Mouse (Mus musculus) MEL (cell line): ENCODE results near the gene Gm9817. TPM values are rescaled to one million over a fixed set of nuclear protein-coding genes. Genes with fewer than 3 reads are reported as not detected.
A peak's percentile ranks its signal among the peaks of the same experiment; 100 is the strongest.
"Not testable (repeated sequence)": the region's sequence is repeated elsewhere in the genome, so short reads cannot be mapped to it uniquely, and the experiment has no call there.

ENCODE experiments used
- DNase-seq: peaks from one replicate; pipeline ENCODE4 v3.0.0; 2011; ENCODE audit warnings: low read depth, low spot score
- H3K27ac ChIP-seq: 2 replicates; pipeline ENCODE4 v1.5.1; 2012; ENCODE audit warnings: low read depth, mild to moderate bottlenecking, control low read depth, low read length, moderate library complexity; ENCODE audit not compliant: control insufficient read depth
- H3K27me3 ChIP-seq, 2 experiments: fragments of 150-350 bp in 1 of 2; sonication (generic) in 1 of 2; 2 replicates each; pipeline ENCODE4 v1.6.1; 2012; ENCODE audit warnings: low read length in 2 of 2, mild to moderate bottlenecking in 2 of 2, improper control_type of control experiment in 1 of 2, moderate library complexity in 1 of 2; ENCODE audit not compliant: insufficient read depth in 2 of 2, control insufficient read depth in 1 of 2
- H3K36me3 ChIP-seq, 2 experiments: 2 replicates each; pipeline ENCODE4 v1.6.1; 2012 to 2014; ENCODE audit warnings: low read length in 2 of 2, improper control_type of control experiment in 1 of 2, inconsistent platforms in 1 of 2, mild to moderate bottlenecking in 1 of 2; ENCODE audit not compliant: insufficient read depth in 2 of 2, control insufficient read depth in 1 of 2
- H3K4me1 ChIP-seq, 2 experiments: fragments of 150-350 bp in 1 of 2; sonication (generic) in 1 of 2; 2 replicates each; pipeline ENCODE4 v1.6.1; 2012; ENCODE audit warnings: low read length in 2 of 2, improper control_type of control experiment in 1 of 2, mild to moderate bottlenecking in 1 of 2; ENCODE audit not compliant: insufficient read depth in 2 of 2, control insufficient read depth in 1 of 2
- H3K4me3 ChIP-seq, 2 experiments: fragments of 150-350 bp in 1 of 2; sonication (generic) in 1 of 2; 2 replicates each; pipeline ENCODE4 v1.5.1; 2012; ENCODE audit warnings: low read depth in 2 of 2, low read length in 2 of 2, mild to moderate bottlenecking in 2 of 2, moderate library complexity in 2 of 2, control low read depth in 1 of 2, improper control_type of control experiment in 1 of 2; ENCODE audit not compliant: control insufficient read depth in 1 of 2, insufficient read depth in 1 of 2
- H3K79me2 ChIP-seq: 2 replicates; pipeline ENCODE4 v1.6.1; 2012; ENCODE audit warnings: mild to moderate bottlenecking, low read length, moderate library complexity; ENCODE audit not compliant: control insufficient read depth, poor library complexity, insufficient read depth
- H3K9ac ChIP-seq: 2 replicates; pipeline ENCODE4 v1.6.1; 2012; ENCODE audit warnings: low read depth, mild to moderate bottlenecking, control low read depth, low read length, moderate library complexity; ENCODE audit not compliant: control insufficient read depth, poor library complexity, severe bottlenecking
- H3K9me3 ChIP-seq: fragments of 150-350 bp; sonication (generic); replicated peaks from 2 replicates; pipeline ENCODE4 v1.6.1; 2012; ENCODE audit warnings: mild to moderate bottlenecking, low read length, improper control_type of control experiment, moderate library complexity; ENCODE audit not compliant: insufficient read depth
- CHD1 ChIP-seq: IDR thresholded peaks from 2 replicates; pipeline ENCODE4 v1.6.1; 2012; ENCODE audit warnings: low read depth, mild to moderate bottlenecking, inconsistent platforms, low read length, improper control_type of control experiment
- CTCF ChIP-seq, 3 experiments: IDR thresholded peaks in 2 of 3; conservative IDR thresholded peaks in 1 of 3; 2 replicates each; pipeline ENCODE4 v1.5.1; 2011 to 2012; ENCODE audit warnings: low read length in 3 of 3, low read depth in 2 of 3, mild to moderate bottlenecking in 2 of 3, improper control_type of control experiment in 1 of 3, inconsistent platforms in 1 of 3, mixed read lengths in 1 of 3, moderate library complexity in 1 of 3; ENCODE audit not compliant: control insufficient read depth in 1 of 3, insufficient read depth in 1 of 3, poor library complexity in 1 of 3, severe bottlenecking in 1 of 3
- E2F4 ChIP-seq: IDR thresholded peaks from 2 replicates; pipeline ENCODE4 v1.6.1; 2011; ENCODE audit warnings: low read depth, low read length, improper control_type of control experiment, borderline replicate concordance
- ELF1 ChIP-seq: IDR thresholded peaks from 2 replicates; pipeline ENCODE4 v1.6.1; 2014; ENCODE audit warnings: low read depth, mild to moderate bottlenecking, inconsistent platforms, low read length, improper control_type of control experiment, moderate library complexity
- EP300 ChIP-seq, 2 experiments: IDR thresholded peaks; 2 replicates each; pipeline ENCODE4 v1.6.1; 2011; ENCODE audit warnings: improper control_type of control experiment in 2 of 2, low read length in 2 of 2, low read depth in 1 of 2, mild to moderate bottlenecking in 1 of 2
- ETS1 ChIP-seq: IDR thresholded peaks from 2 replicates; pipeline ENCODE4 v1.6.1; 2012; ENCODE audit warnings: low read depth, mild to moderate bottlenecking, inconsistent platforms, low read length, improper control_type of control experiment, moderate library complexity
- GABPA ChIP-seq: IDR thresholded peaks from 2 replicates; pipeline ENCODE4 v1.6.1; 2012; ENCODE audit warnings: low read depth, mild to moderate bottlenecking, inconsistent platforms, low read length, improper control_type of control experiment, moderate library complexity
- KAT2A ChIP-seq: conservative IDR thresholded peaks from 2 replicates; pipeline ENCODE4 v1.6.1; 2012; ENCODE audit warnings: low read depth, low read length, improper control_type of control experiment, inconsistent platforms
- MXI1 ChIP-seq: IDR thresholded peaks from 2 replicates; pipeline ENCODE4 v1.6.1; 2011; ENCODE audit warnings: mild to moderate bottlenecking, low read depth, low read length, improper control_type of control experiment
- MYC ChIP-seq: IDR thresholded peaks from 2 replicates; pipeline ENCODE4 v1.6.1; 2011; ENCODE audit warnings: low read depth, mild to moderate bottlenecking, low read length, improper control_type of control experiment, moderate library complexity
- RAD21 ChIP-seq: IDR thresholded peaks from 2 replicates; pipeline ENCODE4 v1.6.1; 2011; ENCODE audit warnings: mild to moderate bottlenecking, low read depth, low read length, improper control_type of control experiment
- SIN3A ChIP-seq: IDR thresholded peaks from 2 replicates; pipeline ENCODE4 v1.6.1; 2012; ENCODE audit warnings: low read length, improper control_type of control experiment, inconsistent platforms
- SMC3 ChIP-seq: IDR thresholded peaks from 2 replicates; pipeline ENCODE4 v1.6.1; 2011; ENCODE audit warnings: low read depth, low read length, improper control_type of control experiment
- TBP ChIP-seq: IDR thresholded peaks from 2 replicates; pipeline ENCODE4 v1.8.0; 2011; ENCODE audit warnings: low read depth, low read length, improper control_type of control experiment
- USF1 ChIP-seq: IDR thresholded peaks from 2 replicates; pipeline ENCODE4 v1.6.1; 2014; ENCODE audit warnings: low read depth, mild to moderate bottlenecking, inconsistent platforms, low read length, improper control_type of control experiment, moderate library complexity
- USF2 ChIP-seq, 2 experiments: IDR thresholded peaks; 2 replicates each; pipeline ENCODE4 v1.6.1; 2011 to 2012; ENCODE audit warnings: improper control_type of control experiment in 2 of 2, low read length in 2 of 2, borderline replicate concordance in 1 of 2, inconsistent platforms in 1 of 2, low read depth in 1 of 2, mild to moderate bottlenecking in 1 of 2; ENCODE audit not compliant: insufficient read depth in 1 of 2
- ZC3H11A ChIP-seq: IDR thresholded peaks from 2 replicates; pipeline ENCODE4 v1.6.1; 2012; ENCODE audit warnings: low read depth, mild to moderate bottlenecking, inconsistent platforms, low read length, improper control_type of control experiment
- ZMIZ1 ChIP-seq: IDR thresholded peaks from 2 replicates; pipeline ENCODE4 v1.6.1; 2012; ENCODE audit warnings: low read depth, mild to moderate bottlenecking, inconsistent platforms, low read length, improper control_type of control experiment, moderate library complexity
- ZNF384 ChIP-seq: IDR thresholded peaks from 2 replicates; pipeline ENCODE4 v1.6.1; 2012; ENCODE audit warnings: low read depth, mild to moderate bottlenecking, inconsistent platforms, low read length, improper control_type of control experiment
- polyA plus RNA-seq, 2 experiments: library from polyadenylated mRNA; stranded (reverse) in 1 of 2; unstranded in 1 of 2; fragments of >175 nt in 1 of 2; fragments of >200 nt in 1 of 2; gene quantifications; 2 replicates each; pipeline versions ENCODE4 v1.2.1 to v1.2.4; 2012; ENCODE audit warnings: low replicate concordance in 2 of 2, low read depth in 1 of 2; ENCODE audit not compliant: insufficient read length in 2 of 2, insufficient read depth in 1 of 2, missing spikeins in 1 of 2
- total RNA-seq: library from RNA; depleted of rRNA; stranded (reverse); fragments of 300-350 nt; gene quantifications from 2 replicates; pipeline ENCODE4 v1.2.3, GENCODE M21; 2012; rRNA removed

Gene Gm9817
- total RNA-seq, result not detected in 2 replicates
- polyA plus RNA-seq, result under 1 TPM in 1 of 2 experiments, not detected in 1; 0.08 TPM

DNA sequence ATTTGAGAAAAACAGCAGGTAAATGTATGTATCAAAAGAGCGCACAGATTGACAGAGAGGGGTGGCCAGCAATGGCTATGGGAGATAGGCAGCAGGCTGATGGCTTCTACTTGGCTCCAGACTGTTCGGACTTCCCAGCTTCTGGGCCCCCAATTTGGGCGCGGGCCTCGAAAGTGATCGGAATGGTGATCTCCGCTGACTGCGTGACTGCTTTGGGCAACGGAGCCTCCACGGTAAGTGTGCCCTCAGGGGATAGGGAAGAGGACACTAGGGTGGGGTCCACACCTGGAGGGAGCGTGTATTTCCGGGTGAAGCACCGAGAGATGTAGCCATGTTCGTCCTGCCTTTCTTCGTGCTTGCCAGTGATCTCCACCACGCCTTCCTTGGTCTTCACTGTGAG is at the start of gene Gm9817:
Gm9817 (plus strand) TSS at position 301 of the 400 bp plus-strand sequence.
- DNase-seq, H3K27ac ChIP-seq, H3K9me3 ChIP-seq, H3K36me3 ChIP-seq, H3K4me3 ChIP-seq, H3K27me3 ChIP-seq, H3K9ac ChIP-seq, H3K79me2 ChIP-seq: not testable (repeated sequence)
- peaks cover 3 to 13% of the 10 kb centered on the region in 2 experiments; a peak in 3 of 4 replicates for H3K4me1 ChIP-seq

GRCm38 (mm10) chr13:45029791-45030190 is 48.7 kb upstream of the Gm9817 start:
- TF ChIP-seq USF1 (no peak), TBP (peak; percentile 82; the same call in 1 of the 2 replicates)
- TF ChIP-seq, all 39 proteins: peak for 1

DNA sequence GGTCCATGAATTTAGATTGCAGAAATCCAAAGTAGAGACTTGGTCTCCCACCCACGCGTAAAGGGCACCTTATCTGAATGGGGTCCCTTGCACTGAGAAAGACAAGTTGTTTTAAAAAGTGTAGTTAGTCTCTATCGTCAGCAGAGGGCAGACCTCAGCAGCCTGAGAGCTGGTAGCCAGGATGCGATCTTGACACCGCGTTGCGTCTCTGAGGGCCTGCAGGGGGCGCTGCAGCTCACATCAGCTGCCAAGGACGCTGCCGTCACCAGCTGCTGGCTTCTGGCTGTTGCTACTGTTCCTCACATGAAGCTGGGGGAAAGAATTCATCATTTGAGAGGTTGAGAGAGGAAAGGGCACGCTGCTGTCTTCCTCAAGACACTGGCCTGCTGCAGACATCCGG is 47.7 kb upstream of the Gm9817 start:
- H3K36me3 ChIP-seq, result peaks cover 0 to 13% of the 10 kb centered on the region in 2 experiments; a peak in 2 of 4 replicates
- no peaks in the 10 kb centered on the region; the same call in 1 of the 2 replicates for H3K79me2 ChIP-seq
- TF ChIP-seq GABPA, result no peak
- TF ChIP-seq USF2 (IDR thresholded peaks at IDR 0.05; ENCODE audit: borderline replicate concordance in 1 of 2, insufficient read depth in 1 of 2, low read depth in 1 of 2, low read length in 2 of 2), result no peak
- peak; percentile 67 for TF ChIP-seq MXI1
- TF ChIP-seq SMC3, result peak; percentile 99
- no peak for TF ChIP-seq ZMIZ1
- TF ChIP-seq ZNF384, result peak; percentile 31; the same call in 1 of the 2 replicates
- TF ChIP-seq E2F4, result no peak
- peak in 1 of 2 experiments; percentile 50; a peak in 1 of 4 replicates for TF ChIP-seq EP300 (IDR thresholded peaks at IDR 0.05; ENCODE audit: low read depth in 1 of 2, low read length in 2 of 2)
- TF ChIP-seq KAT2A, result no peak
- TF ChIP-seq ETS1, result 0 out of 2 replicates have a peak, but pooled peaks have one; percentile 57
- TF ChIP-seq ZC3H11A, result peak; percentile 98
- peak; percentile 25; the same call in 1 of the 2 replicates for TF ChIP-seq ELF1
- TF ChIP-seq MYC, result 0 out of 2 replicates have a peak, but pooled peaks have one; percentile 45
- TF ChIP-seq CHD1, result no peak
- TF ChIP-seq SIN3A, result peak; percentile 89
- TF ChIP-seq RAD21, result peak; percentile 98
- peak; percentile 96 to 100 (median 100); a peak in 5 of 6 replicates for TF ChIP-seq CTCF (IDR thresholded peaks at IDR 0.05 in 2 of 3, conservative IDR thresholded peaks at IDR 0.05 in 1 of 3; ENCODE audit: control insufficient read depth in 1 of 3, insufficient read depth in 1 of 3, low read depth in 2 of 3, low read length in 3 of 3, poor library complexity in 1 of 3, severe bottlenecking in 1 of 3)
- H3K9me3 ChIP-seq, result no peaks in the 10 kb centered on the region
- H3K4me1 ChIP-seq, result peaks cover 0 to 22% of the 10 kb centered on the region in 2 experiments; a peak in 2 of 4 replicates
- peak overlapping the region; percentile 35 to 66 for H3K4me3 ChIP-seq
- no peak overlapping the region for H3K27ac ChIP-seq
- peak overlapping the region; percentile 53 for H3K9ac ChIP-seq
- no peaks in the 10 kb centered on the region for H3K27me3 ChIP-seq
- DNase-seq, result peak; percentile 95

More at GRCm38 (mm10) chr13:45029791-45030190, 48.7 kb upstream of the Gm9817 start:
- H3K4me3 ChIP-seq, result no peak overlapping the region
- H3K4me1 ChIP-seq, result peaks cover 0 to 22% of the 10 kb centered on the region in 2 experiments; a peak in 2 of 4 replicates
- H3K27me3 ChIP-seq, result no peaks in the 10 kb centered on the region
- no peak for DNase-seq
- no peak overlapping the region for H3K27ac ChIP-seq
- H3K9me3 ChIP-seq, result no peaks in the 10 kb centered on the region
- H3K9ac ChIP-seq, result no peak overlapping the region
- peaks cover 0 to 13% of the 10 kb centered on the region in 2 experiments; a peak in 2 of 4 replicates for H3K36me3 ChIP-seq
- no peaks in the 10 kb centered on the region; the same call in 1 of the 2 replicates for H3K79me2 ChIP-seq
